Mouse (Mus musculus) limb, embryonic 15.5 days (tissue): ENCODE data around the gene Cacna2d3. TPM values are rescaled to one million over a fixed set of nuclear protein-coding genes. Genes with fewer than 3 reads are reported as not detected.

ENCODE experiments used
- ATAC-seq: fragments of 200-750 bp; cut with Nextera tagmentation; 2 replicates; pipeline ENCODE4 v1.8.0; 2017; ENCODE audit warnings: low read depth, moderate TSS enrichment; ENCODE audit not compliant: insufficient number of reproducible peaks, low FRiP score, low TSS enrichment
- H3K27ac ChIP-seq: fragments of 300-500 bp; sonication (generic); 2 replicates; pipeline ENCODE4 v1.5.1; 2015; ENCODE audit warnings: moderate library complexity, mild to moderate bottlenecking, inconsistent platforms
- H3K27me3 ChIP-seq: fragments of 300-500 bp; sonication (generic); 2 replicates; pipeline ENCODE4 v1.6.1; 2015; ENCODE audit warnings: inconsistent platforms
- H3K36me3 ChIP-seq: fragments of 300-500 bp; sonication (generic); 2 replicates; pipeline ENCODE4 v1.6.1; 2015; ENCODE audit warnings: inconsistent platforms
- H3K4me1 ChIP-seq: fragments of 300-500 bp; sonication (generic); 2 replicates; pipeline ENCODE4 v1.6.1; 2015; ENCODE audit warnings: inconsistent platforms
- H3K4me2 ChIP-seq: fragments of 300-500 bp; sonication (generic); 2 replicates; pipeline ENCODE4 v1.6.1; 2015; ENCODE audit warnings: mild to moderate bottlenecking, inconsistent platforms
- H3K4me3 ChIP-seq: fragments of 300-500 bp; sonication (generic); 2 replicates; pipeline ENCODE4 v1.5.1; 2015; ENCODE audit warnings: mild to moderate bottlenecking, inconsistent platforms
- H3K9ac ChIP-seq: fragments of 300-500 bp; sonication (generic); 2 replicates; pipeline ENCODE4 v1.6.1; 2015; ENCODE audit warnings: inconsistent platforms
- H3K9me3 ChIP-seq: fragments of 300-500 bp; sonication (generic); 2 replicates; pipeline ENCODE4 v1.6.1; 2016; ENCODE audit warnings: inconsistent platforms
- WGBS: fragments of 180-500 bp; shearing (Covaris S2); methylation state at CpG from one replicate; pipeline ENCODE4 v1.1.7; 2015; 5-methylcytosine and 5-hydroxymethylcytosine counted together
- polyA plus RNA-seq: library from polyadenylated mRNA; unstranded; fragments of >200 nt; fragmentation: Nextera tagmentation; extraction: Ambion mirVana; gene quantifications from 2 replicates; pipeline ENCODE4 v1.2.1, GENCODE M21; 2015

Gene Cacna2d3
- polyA plus RNA-seq, 1 experiment from 2014 or later: 7.2 TPM

DNA sequence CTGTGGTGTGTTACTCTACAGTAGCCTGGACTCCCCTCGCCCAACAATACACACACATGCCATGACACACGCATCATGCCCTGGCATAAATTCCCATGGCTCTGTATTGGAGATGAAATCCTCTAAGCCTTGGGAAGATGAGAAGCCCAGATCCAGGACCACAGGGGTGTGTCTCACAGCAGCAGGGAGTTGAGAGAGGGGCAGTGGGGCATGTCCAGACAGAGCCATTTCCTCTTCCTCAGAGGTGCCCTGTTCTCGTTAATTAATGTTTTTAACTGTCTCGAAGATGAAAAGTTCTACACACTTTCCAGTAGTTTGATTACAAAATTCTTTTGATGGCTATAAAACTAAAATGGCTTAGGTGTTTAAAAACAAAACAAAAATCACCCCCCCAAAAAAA is 641.4 kb downstream of the Cacna2d3 start:
- Histone ChIP-seq H3K9ac (no peak overlapping the region), H3K27me3 (no peaks in the 10 kb centered on the region), H3K4me3 (no peak overlapping the region), H3K4me2 (no peak overlapping the region), H3K9me3 (no peaks in the 10 kb centered on the region), H3K27ac (no peak overlapping the region), H3K4me1 (peaks cover 4% of the 10 kb centered on the region; the same call in 1 of the 2 replicates), H3K36me3 (no peaks in the 10 kb centered on the region)
- WGBS: 72% methylated on average over 4 of the region's 4 CpGs
- ATAC-seq: no peak

DNA sequence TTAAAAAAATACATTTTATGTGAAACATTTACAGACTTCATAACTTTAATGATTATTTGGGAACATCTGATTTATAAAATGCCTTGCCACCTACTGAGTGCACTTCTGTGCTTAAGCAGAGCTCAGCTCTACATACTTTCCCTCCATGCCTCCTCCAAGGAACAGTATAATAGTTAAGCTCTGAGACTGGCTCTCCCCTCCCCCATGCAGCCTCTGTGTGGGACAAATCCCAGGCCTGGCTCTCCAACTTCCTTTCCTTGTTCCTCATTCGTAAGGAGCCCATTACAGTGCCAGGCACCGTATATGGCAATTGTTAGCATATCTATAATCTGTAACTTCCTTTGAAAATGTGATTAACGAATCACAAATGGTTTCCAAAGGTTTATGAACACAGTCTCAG is 644.2 kb downstream of the Cacna2d3 start:
- Histone ChIP-seq H3K9ac (no peak overlapping the region), H3K36me3 (no peaks in the 10 kb centered on the region), H3K27ac (no peak overlapping the region), H3K4me3 (no peak overlapping the region), H3K9me3 (no peaks in the 10 kb centered on the region), H3K4me1 (peaks cover 12% of the 10 kb centered on the region), H3K27me3 (no peaks in the 10 kb centered on the region), H3K4me2 (no peak overlapping the region)
- no peak for ATAC-seq
- 36% methylated on average over 3 of the region's 3 CpGs for WGBS

DNA sequence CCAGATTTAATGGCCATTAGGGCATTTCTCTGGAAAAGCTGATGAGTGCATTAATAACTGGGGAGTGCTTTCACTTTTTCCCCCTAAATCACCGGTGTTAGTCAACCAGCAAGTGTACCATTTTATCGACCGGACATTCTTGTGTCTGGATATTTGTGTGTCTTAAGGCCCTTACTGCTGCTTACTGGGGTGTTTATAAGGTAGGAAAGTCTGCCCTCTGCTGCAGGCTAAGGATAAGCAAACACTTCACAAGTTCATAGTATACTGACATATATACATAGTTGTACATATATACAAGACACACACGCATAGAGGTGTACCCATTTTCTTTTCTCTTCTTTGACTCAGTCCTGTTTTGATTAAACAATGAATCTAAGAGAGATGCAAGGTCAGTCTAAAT is 647.9 kb downstream of the Cacna2d3 start:
- H3K4me2 ChIP-seq: no peak overlapping the region
- ATAC-seq: peak; percentile 52; the same call in 1 of the 2 replicates
- 0 out of 2 replicates have a peak, but pooled peaks cover 3% of the 10 kb centered on the region for H3K27me3 ChIP-seq
- H3K36me3 ChIP-seq: no peaks in the 10 kb centered on the region
- H3K4me3 ChIP-seq: no peak overlapping the region
- H3K27ac ChIP-seq: no peak overlapping the region
- H3K4me1 ChIP-seq: peaks cover 15% of the 10 kb centered on the region
- 35% methylated on average over 4 of the region's 4 CpGs for WGBS
- H3K9ac ChIP-seq: no peak overlapping the region
- no peaks in the 10 kb centered on the region for H3K9me3 ChIP-seq

DNA sequence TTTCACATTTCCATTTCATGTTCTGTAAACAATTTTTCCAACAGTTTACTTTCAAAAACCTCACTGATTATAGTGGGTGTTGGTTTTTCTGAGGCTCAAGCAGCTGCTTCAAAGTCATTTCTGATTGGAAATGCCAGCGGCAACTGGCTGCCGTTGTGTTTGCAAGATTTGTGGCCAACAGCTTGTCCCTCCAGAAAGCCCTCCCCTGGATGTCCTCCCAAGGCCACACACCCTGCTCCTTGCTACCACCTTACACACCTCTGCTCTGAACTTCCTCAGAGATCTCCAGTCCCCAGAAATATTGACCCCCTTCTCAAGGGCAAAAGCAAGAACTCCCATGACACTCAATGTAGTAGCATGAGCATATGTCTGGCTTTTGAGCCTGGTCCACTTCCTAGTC is 659.0 kb downstream of the Cacna2d3 start:
- H3K9ac ChIP-seq: no peak overlapping the region
- 84% methylated on average over 2 of the region's 2 CpGs for WGBS
- H3K4me3 ChIP-seq: no peak overlapping the region
- H3K4me1 ChIP-seq: peaks cover 4% of the 10 kb centered on the region; the same call in 1 of the 2 replicates
- H3K27me3 ChIP-seq: no peaks in the 10 kb centered on the region
- ATAC-seq: no peak
- no peaks in the 10 kb centered on the region for H3K9me3 ChIP-seq
- no peaks in the 10 kb centered on the region for H3K36me3 ChIP-seq
- H3K4me2 ChIP-seq: no peak overlapping the region
- no peak overlapping the region for H3K27ac ChIP-seq

DNA sequence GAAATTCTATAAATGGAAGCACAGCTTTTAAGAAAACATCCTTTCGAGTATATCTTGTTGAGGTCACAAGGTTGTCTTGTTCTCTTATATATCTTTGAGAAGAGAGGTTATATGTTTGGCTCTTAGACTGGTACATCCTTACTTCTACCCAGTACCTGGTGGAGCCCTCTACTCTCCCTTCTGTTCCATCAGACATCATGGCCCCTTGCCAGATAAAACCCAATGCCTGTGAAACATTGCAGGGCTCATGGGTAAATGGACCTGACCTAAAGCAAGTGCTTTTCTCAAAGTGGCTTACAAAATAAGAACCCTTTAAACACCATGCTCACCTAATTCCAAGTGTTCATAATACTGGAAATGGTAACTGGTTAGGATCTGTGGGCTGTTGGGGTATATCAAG is 660.2 kb downstream of the Cacna2d3 start:
- H3K36me3 ChIP-seq: no peaks in the 10 kb centered on the region
- ATAC-seq: no peak
- H3K4me3 ChIP-seq: no peak overlapping the region
- 0 out of 2 replicates have a peak, but pooled peaks cover 2% of the 10 kb centered on the region for H3K4me1 ChIP-seq
- 83% methylated on average over 1 of the region's 1 CpGs for WGBS
- H3K9me3 ChIP-seq: no peaks in the 10 kb centered on the region
- H3K9ac ChIP-seq: no peak overlapping the region
- no peak overlapping the region for H3K27ac ChIP-seq
- no peaks in the 10 kb centered on the region for H3K27me3 ChIP-seq
- no peak overlapping the region for H3K4me2 ChIP-seq

DNA sequence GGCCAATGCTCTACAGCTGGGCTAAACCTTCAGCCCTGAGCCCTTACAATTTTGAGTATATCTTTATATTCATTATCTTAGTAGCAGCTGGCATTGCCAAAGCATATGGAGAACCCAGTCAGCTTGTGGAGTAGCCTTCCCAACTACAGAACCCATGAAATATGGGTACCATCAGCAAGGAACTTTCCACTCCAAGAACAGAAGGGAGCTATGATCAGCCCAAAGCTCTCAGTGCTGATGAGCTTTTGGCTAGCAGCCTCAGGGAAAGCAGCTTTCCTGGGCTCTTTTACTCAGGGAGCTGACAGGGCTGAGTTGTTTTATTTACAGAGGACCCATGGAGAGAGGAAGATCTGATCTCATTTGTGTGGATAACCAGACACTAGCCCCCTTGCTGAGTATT is 661.0 kb downstream of the Cacna2d3 start:
- no peak for ATAC-seq

DNA sequence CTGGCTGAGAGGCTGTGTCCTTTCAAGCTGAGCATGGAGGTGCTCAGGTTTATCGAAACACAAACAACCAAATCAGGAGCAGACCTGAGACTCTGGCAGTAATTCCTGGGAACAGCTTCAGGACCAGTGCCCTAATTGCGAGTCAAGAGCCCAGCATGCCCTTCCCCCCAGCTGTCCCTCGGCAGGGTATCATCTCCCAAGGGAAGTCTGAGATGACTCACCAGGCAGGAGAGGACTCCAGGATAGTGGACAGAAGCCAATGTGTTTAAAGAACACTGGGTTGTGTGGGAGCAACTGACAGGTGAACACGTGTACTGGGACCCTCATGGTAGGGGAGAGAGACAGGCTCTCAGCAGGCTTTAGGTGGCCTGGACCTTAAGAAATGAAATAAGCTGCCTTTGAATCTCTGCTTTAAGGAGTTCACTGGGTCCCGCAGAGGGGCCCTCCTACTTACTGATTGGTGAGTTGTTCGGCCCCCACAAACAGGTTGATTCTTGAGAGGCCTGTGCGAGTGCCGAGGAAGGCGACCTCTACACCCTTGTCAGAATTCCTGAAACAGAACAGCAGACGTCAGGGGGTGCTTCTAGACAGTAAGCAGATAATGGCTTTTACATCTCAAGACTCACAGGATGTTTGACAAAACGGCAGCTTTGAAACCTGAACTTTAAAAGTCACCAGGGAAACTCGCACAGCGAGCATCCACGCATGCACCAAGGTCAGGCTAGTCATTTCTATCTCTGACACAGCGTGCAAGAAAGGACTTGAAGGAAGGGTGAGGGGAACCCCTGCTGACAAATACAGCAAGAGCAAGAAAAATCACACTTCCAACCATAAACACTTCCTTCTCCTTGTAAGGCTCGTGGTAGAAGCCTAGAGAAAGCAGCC is 669.5 kb downstream of the Cacna2d3 start:
- Histone ChIP-seq H3K4me1 (no peaks in the 10 kb centered on the region), H3K9me3 (no peaks in the 10 kb centered on the region), H3K4me3 (no peak overlapping the region), H3K9ac (no peak overlapping the region), H3K36me3 (no peaks in the 10 kb centered on the region), H3K4me2 (no peak overlapping the region), H3K27ac (no peak overlapping the region), H3K27me3 (no peaks in the 10 kb centered on the region)
- 41% methylated on average over 16 of the region's 16 CpGs for WGBS
- ATAC-seq: no peak

More for the DNA sequence above, 661.0 kb downstream of the Cacna2d3 start:
- Histone ChIP-seq H3K27me3 (no peaks in the 10 kb centered on the region), H3K4me2 (no peak overlapping the region), H3K4me3 (no peak overlapping the region), H3K36me3 (no peaks in the 10 kb centered on the region), H3K4me1 (0 out of 2 replicates have a peak, but pooled peaks cover 2% of the 10 kb centered on the region), H3K9ac (no peak overlapping the region), H3K27ac (no peak overlapping the region), H3K9me3 (no peaks in the 10 kb centered on the region)

DNA sequence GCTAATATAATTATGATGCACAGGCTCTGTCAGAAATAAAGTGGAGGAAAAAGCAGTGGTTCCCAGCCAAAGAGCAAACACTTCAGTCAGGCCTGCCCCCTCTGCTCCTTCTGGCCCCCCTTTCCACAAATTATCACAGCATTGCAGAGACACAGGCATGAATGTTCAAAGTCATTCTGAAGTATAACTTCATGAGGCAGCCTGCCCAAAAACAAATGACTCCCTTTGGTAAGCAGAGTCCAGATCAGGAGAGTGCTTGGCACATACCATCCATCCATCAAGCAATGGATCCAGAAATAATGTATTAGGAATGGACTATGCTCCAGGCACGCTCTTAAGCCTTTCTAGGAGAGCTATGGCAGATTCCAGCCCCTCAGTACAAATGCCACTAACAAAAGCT is 679.3 kb downstream of the Cacna2d3 start:
- Histone ChIP-seq H3K27me3 (no peaks in the 10 kb centered on the region), H3K9ac (no peak overlapping the region), H3K36me3 (no peaks in the 10 kb centered on the region), H3K4me1 (peaks cover 7% of the 10 kb centered on the region; the same call in 1 of the 2 replicates), H3K9me3 (no peaks in the 10 kb centered on the region), H3K4me3 (no peak overlapping the region), H3K27ac (no peak overlapping the region), H3K4me2 (no peak overlapping the region)
- ATAC-seq: no peak
- 75% methylated on average over 1 of the region's 1 CpGs for WGBS

DNA sequence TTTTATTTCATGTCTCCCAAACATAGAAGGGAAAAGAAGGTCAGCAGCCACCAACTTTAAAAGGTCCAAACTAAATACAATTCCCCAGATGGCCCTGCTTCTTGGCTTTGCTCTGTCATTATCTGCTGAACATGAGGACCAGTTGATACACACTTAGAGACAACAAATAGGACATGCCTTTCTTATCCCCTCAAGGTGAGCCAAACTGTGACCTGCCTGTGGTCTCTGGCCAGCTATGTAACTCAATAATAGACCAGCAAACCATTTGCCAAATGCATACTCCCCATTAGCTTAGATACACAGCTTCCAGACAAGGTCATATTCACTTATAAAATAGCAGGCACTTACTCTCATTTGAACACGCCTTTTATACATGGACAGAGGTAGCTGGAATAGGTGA is 680.2 kb downstream of the Cacna2d3 start:
- Histone ChIP-seq H3K9ac (no peak overlapping the region), H3K27me3 (no peaks in the 10 kb centered on the region), H3K9me3 (no peaks in the 10 kb centered on the region), H3K36me3 (no peaks in the 10 kb centered on the region), H3K4me3 (no peak overlapping the region), H3K4me2 (no peak overlapping the region), H3K4me1 (peaks cover 7% of the 10 kb centered on the region; the same call in 1 of the 2 replicates), H3K27ac (no peak overlapping the region)
- 78% methylated on average over 1 of the region's 1 CpGs for WGBS
- no peak for ATAC-seq

DNA sequence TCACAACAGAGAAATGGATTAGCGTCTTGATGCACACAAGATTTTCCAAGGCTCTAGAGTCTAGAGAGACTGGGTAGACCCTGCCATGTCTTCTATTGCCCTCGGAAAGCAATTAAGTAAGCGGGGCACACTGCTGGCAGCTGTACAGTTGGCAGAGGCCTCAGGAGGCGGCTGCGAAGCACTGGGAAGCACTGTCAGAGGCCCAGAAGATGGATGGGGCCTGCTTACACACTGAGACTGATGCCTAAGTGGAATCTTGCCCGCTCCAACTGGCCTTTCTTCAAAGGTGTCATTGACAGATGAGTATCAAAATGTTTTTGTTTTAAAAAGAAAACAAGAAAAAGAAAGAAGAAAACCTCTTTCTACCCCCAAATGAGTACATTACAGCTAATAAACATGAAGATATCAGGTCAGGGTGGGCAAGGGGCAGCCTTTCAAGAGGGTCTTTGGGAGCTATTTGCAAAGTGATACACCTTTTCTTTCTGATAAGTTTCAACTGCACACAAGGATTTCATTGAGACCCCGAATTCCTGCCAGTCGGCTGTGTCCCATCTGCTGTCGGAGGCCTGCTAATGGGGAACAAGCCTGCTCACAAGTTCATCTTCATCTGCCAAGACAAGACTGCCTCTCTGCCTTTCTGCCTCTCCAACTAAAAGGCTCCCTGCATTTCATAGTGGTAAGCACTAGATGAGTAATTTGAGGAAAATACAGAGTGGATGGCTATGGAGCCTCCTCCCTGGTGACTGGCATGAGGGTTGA is 680.9 kb downstream of the Cacna2d3 start:
- ATAC-seq: no peak
- no peak overlapping the region for H3K9ac ChIP-seq
- H3K9me3 ChIP-seq: no peaks in the 10 kb centered on the region
- peaks cover 7% of the 10 kb centered on the region; the same call in 1 of the 2 replicates for H3K4me1 ChIP-seq
- no peaks in the 10 kb centered on the region for H3K36me3 ChIP-seq
- no peak overlapping the region for H3K27ac ChIP-seq
- no peaks in the 10 kb centered on the region for H3K27me3 ChIP-seq
- WGBS: 57% methylated on average over 9 of the region's 9 CpGs
- H3K4me3 ChIP-seq: no peak overlapping the region
- H3K4me2 ChIP-seq: no peak overlapping the region

DNA sequence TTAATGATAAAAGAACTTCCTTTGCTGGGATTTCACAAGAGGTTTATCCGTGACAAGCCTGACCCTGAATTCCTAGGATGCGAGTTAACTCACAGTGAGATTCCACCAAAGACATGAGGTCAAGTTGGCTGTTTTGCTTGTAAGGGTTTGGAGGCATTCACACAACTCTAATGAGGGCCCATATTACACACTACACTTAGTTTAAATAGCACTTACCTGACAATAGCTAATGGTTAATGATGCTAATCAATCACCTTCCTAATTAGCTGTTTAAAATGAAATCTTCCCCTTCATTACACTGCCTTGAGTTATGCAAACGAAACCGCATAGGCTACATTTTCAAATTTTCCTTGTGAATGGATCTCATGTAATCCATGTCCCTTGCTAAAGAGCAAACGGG is 683.4 kb downstream of the Cacna2d3 start:
- Histone ChIP-seq H3K9ac (no peak overlapping the region), H3K4me2 (no peak overlapping the region), H3K4me1 (peaks cover 7% of the 10 kb centered on the region; the same call in 1 of the 2 replicates), H3K9me3 (no peaks in the 10 kb centered on the region), H3K36me3 (no peaks in the 10 kb centered on the region), H3K27ac (no peak overlapping the region), H3K27me3 (no peaks in the 10 kb centered on the region), H3K4me3 (no peak overlapping the region)
- no peak for ATAC-seq
- WGBS: 74% methylated on average over 5 of the region's 5 CpGs

DNA sequence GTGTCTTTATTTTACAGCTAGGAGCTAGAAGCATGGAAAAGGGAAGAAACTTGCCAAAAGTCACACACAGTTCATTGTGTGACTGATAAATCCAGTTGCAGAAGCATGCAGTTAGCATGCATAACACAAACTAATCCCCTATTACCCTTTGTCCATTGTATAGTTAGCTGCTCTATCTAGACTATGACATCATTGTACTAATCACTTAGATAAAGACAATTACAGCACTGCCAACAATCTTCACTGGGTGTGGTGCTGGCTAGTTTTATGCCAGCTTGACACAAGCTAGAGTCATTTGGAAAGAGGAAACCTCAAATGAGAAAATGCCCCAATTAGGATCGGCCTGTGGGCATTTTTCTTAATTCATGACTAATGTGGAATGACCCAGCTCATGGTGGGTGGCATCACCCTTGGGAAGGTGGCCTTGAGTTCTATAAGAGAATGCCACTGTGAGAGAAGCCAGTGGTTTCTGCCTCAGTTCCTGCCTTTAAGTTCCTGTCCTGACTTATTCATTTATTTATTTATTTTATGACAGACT is 689.7 kb downstream of the Cacna2d3 start:
- H3K36me3 ChIP-seq: no peaks in the 10 kb centered on the region
- H3K27ac ChIP-seq: no peak overlapping the region
- ATAC-seq: no peak
- H3K27me3 ChIP-seq: no peaks in the 10 kb centered on the region
- 77% methylated on average over 1 of the region's 1 CpGs for WGBS
- H3K4me2 ChIP-seq: no peak overlapping the region
- H3K4me1 ChIP-seq: peaks cover 7% of the 10 kb centered on the region; the same call in 1 of the 2 replicates
- H3K4me3 ChIP-seq: no peak overlapping the region
- H3K9me3 ChIP-seq: no peaks in the 10 kb centered on the region
- no peak overlapping the region for H3K9ac ChIP-seq
